Mouse (Mus musculus) myocyte (in vitro differentiated cells): Measurements from ENCODE around the gene Rpl9. TPM values are rescaled to one million over a fixed set of nuclear protein-coding genes. Genes with fewer than 3 reads are reported as not detected.

Experiments
- H3K27me3 ChIP-seq: one replicate; pipeline ENCODE4 v1.6.1; 2011; ENCODE audit not compliant: control insufficient read depth, insufficient read depth, insufficient read length
- H3K36me3 ChIP-seq: one replicate; pipeline ENCODE4 v1.6.1; 2011; ENCODE audit not compliant: control insufficient read depth, insufficient read depth
- H3K4me2 ChIP-seq: one replicate; pipeline ENCODE4 v1.6.1; 2011; ENCODE audit warnings: low read depth, control low read depth
- H3K4me3 ChIP-seq: one replicate; pipeline ENCODE4 v1.5.1; 2011; ENCODE audit warnings: mild to moderate bottlenecking, control low read depth, moderate library complexity
- H3K79me2 ChIP-seq: one replicate; pipeline ENCODE4 v1.6.1; 2011; ENCODE audit not compliant: control insufficient read depth, insufficient read depth
- H3ac ChIP-seq: one replicate; pipeline ENCODE4 v1.6.1; 2011; ENCODE audit not compliant: control insufficient read depth, insufficient read length
- CEBPB ChIP-seq: IDR thresholded peaks from 2 replicates; pipeline ENCODE4 v1.6.1; 2011; ENCODE audit warnings: mild to moderate bottlenecking, moderate library complexity; ENCODE audit not compliant: poor library complexity, insufficient read depth, severe bottlenecking
- E2F4 ChIP-seq: IDR thresholded peaks from one replicate; pipeline ENCODE4 v1.6.1; 2011; ENCODE audit warnings: mild to moderate bottlenecking, control low read depth, moderate library complexity; ENCODE audit not compliant: insufficient read depth
- MAX ChIP-seq: IDR thresholded peaks from one replicate; pipeline ENCODE4 v1.6.1; 2011; ENCODE audit warnings: low read depth, mild to moderate bottlenecking, control low read depth
- MYOD1 ChIP-seq, 3 experiments: IDR thresholded peaks; one replicate each; pipeline ENCODE4 v1.6.1; 2011; ENCODE audit warnings: control low read depth in 2 of 3, low read depth in 2 of 3, mild to moderate bottlenecking in 2 of 3, moderate library complexity in 1 of 3; ENCODE audit not compliant: insufficient read length in 2 of 3, control insufficient read depth in 1 of 3
- MYOG ChIP-seq, 3 experiments: IDR thresholded peaks; one replicate each; pipeline ENCODE4 v1.6.1; 2011; ENCODE audit warnings: control low read depth in 2 of 3, low read depth in 2 of 3, mild to moderate bottlenecking in 2 of 3; ENCODE audit not compliant: insufficient read length in 2 of 3, control insufficient read depth in 1 of 3, insufficient read depth in 1 of 3
- POLR2A ChIP-seq: IDR thresholded peaks from one replicate; pipeline ENCODE4 v1.6.1; 2011; ENCODE audit warnings: low read depth, mild to moderate bottlenecking, control low read depth, moderate library complexity; ENCODE audit not compliant: insufficient read length
- POLR2AphosphoS2 ChIP-seq: IDR thresholded peaks from one replicate; pipeline ENCODE4 v1.6.1; 2011; ENCODE audit warnings: low read depth, control low read depth; ENCODE audit not compliant: insufficient read length
- REST ChIP-seq: IDR thresholded peaks from one replicate; pipeline ENCODE4 v1.6.1; 2011; ENCODE audit warnings: mild to moderate bottlenecking, control low read depth, moderate library complexity; ENCODE audit not compliant: insufficient read depth, insufficient read length
- SRF ChIP-seq: IDR thresholded peaks from one replicate; pipeline ENCODE4 v1.6.1; 2011; ENCODE audit warnings: low read depth; ENCODE audit not compliant: control insufficient read depth, insufficient read length
- TCF12 ChIP-seq: IDR thresholded peaks from one replicate; pipeline ENCODE4 v1.6.1; 2011; ENCODE audit warnings: mild to moderate bottlenecking, control low read depth; ENCODE audit not compliant: poor library complexity, insufficient read depth, severe bottlenecking
- TCF3 ChIP-seq: IDR thresholded peaks from one replicate; pipeline ENCODE4 v1.6.1; 2011; ENCODE audit warnings: low read depth, control low read depth; ENCODE audit not compliant: insufficient read length
- USF1 ChIP-seq: IDR thresholded peaks from one replicate; pipeline ENCODE4 v1.6.1; 2011; ENCODE audit warnings: low read depth, mild to moderate bottlenecking, control low read depth, moderate library complexity
- polyA plus RNA-seq: library from polyadenylated mRNA; unstranded; fragments of >200 nt; fragmentation: generic; extraction: Trizol; gene quantifications from one replicate; pipeline ENCODE4 v1.2.1, GENCODE M21; 2012; ENCODE audit warnings: missing spikeins

The Rpl9 gene
- polyA plus RNA-seq, 1 experiment: 2,064 TPM

DNA sequence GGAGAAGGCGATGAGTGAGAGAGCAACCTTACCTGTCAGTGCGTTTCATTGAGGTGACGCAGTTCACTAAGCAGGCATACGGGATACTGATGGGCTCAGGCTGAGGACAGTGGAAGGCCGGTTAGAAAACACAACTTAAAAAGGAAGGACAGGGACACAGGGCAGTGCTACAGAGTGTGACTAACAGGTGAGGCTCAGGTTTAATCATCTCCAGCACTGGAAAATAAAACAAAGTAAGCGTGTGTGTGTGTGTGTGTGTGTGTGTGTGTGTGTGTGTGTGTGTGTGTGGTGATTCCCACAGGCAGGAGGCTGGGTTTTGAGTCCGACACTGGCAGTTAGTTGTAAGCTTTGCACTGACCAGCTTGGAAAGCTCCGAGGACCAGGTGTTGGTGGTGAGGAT lies 31.6 kb upstream of the Rpl9 start:
- TF ChIP-seq TCF3 (no peak), REST (no peak), MYOG (IDR thresholded peaks at IDR 0.05; ENCODE audit: control insufficient read depth in 1 of 3, insufficient read depth in 1 of 3, insufficient read length in 2 of 3, low read depth in 2 of 3) (no peak), MYOD1 (IDR thresholded peaks at IDR 0.05; ENCODE audit: control insufficient read depth in 1 of 3, insufficient read length in 2 of 3, low read depth in 2 of 3) (no peak), SRF (no peak), CEBPB (no peak), POLR2A (no peak), POLR2AphosphoS2 (no peak), MAX (no peak)
- no peak overlapping the region for H3K4me2 ChIP-seq

GRCm38 (mm10) chr5:65420822-65421221 lies 29.6 kb upstream of the Rpl9 start:
- H3K79me2 ChIP-seq: no peaks in the 10 kb centered on the region
- H3ac ChIP-seq: no peak overlapping the region
- peaks cover 35% of the 10 kb centered on the region for H3K36me3 ChIP-seq
- no peaks in the 10 kb centered on the region for H3K27me3 ChIP-seq
- no peak for TF ChIP-seq MAX
- TF ChIP-seq TCF12: no peak
- no peak for TF ChIP-seq CEBPB
- TF ChIP-seq MYOD1 (IDR thresholded peaks at IDR 0.05; ENCODE audit: control insufficient read depth in 1 of 3, insufficient read length in 2 of 3, low read depth in 2 of 3): no peak
- no peak for TF ChIP-seq USF1
- no peak for TF ChIP-seq MYOG (IDR thresholded peaks at IDR 0.05; ENCODE audit: control insufficient read depth in 1 of 3, insufficient read depth in 1 of 3, insufficient read length in 2 of 3, low read depth in 2 of 3)
- H3K4me2 ChIP-seq: no peak overlapping the region
- no peak overlapping the region for H3K4me3 ChIP-seq

More for the DNA sequence above, 31.6 kb upstream of the Rpl9 start:
- Histone ChIP-seq H3ac (no peak overlapping the region), H3K27me3 (no peaks in the 10 kb centered on the region), H3K79me2 (peaks cover 8% of the 10 kb centered on the region), H3K36me3 (peaks cover 35% of the 10 kb centered on the region), H3K4me3 (no peak overlapping the region)

- Histone ChIP-seq H3K4me2 (no peak overlapping the region), H3K27me3 (no peaks in the 10 kb centered on the region), H3K36me3 (peaks cover 21% of the 10 kb centered on the region), H3K4me3 (no peak overlapping the region), H3K79me2 (no peaks in the 10 kb centered on the region), H3ac (no peak overlapping the region)
- TF ChIP-seq POLR2A (no peak), CEBPB (no peak), MYOD1 (IDR thresholded peaks at IDR 0.05; ENCODE audit: control insufficient read depth in 1 of 3, insufficient read length in 2 of 3, low read depth in 2 of 3) (no peak), MYOG (IDR thresholded peaks at IDR 0.05; ENCODE audit: control insufficient read depth in 1 of 3, insufficient read depth in 1 of 3, insufficient read length in 2 of 3, low read depth in 2 of 3) (no peak), POLR2AphosphoS2 (no peak), MAX (no peak), TCF3 (no peak), TCF12 (no peak), SRF (no peak), E2F4 (no peak), REST (no peak), USF1 (no peak)
Observed at GRCm38 (mm10) chr5:65419136-65419535, 27.9 kb upstream of the Rpl9 start.

GRCm38 (mm10) chr5:65415653-65416458 lies 24.6 kb upstream of the Rpl9 start:
- TF ChIP-seq REST (no peak), USF1 (no peak), MAX (no peak), POLR2A (no peak), TCF12 (no peak), MYOG (IDR thresholded peaks at IDR 0.05; ENCODE audit: control insufficient read depth in 1 of 3, insufficient read depth in 1 of 3, insufficient read length in 2 of 3, low read depth in 2 of 3) (no peak), TCF3 (no peak), POLR2AphosphoS2 (no peak), MYOD1 (IDR thresholded peaks at IDR 0.05; ENCODE audit: control insufficient read depth in 1 of 3, insufficient read length in 2 of 3, low read depth in 2 of 3) (no peak), CEBPB (no peak), E2F4 (no peak), SRF (no peak)
- Histone ChIP-seq H3K36me3 (peaks cover 22% of the 10 kb centered on the region), H3ac (no peak overlapping the region), H3K4me2 (no peak overlapping the region), H3K79me2 (no peaks in the 10 kb centered on the region), H3K4me3 (no peak overlapping the region), H3K27me3 (no peaks in the 10 kb centered on the region)
